Mouse (Mus musculus) macrophage (primary cell): ENCODE results near the gene Kank3. TPM values are rescaled to one million over a fixed set of nuclear protein-coding genes. Genes with fewer than 3 reads are reported as not detected.

Source experiments
- H3K27ac ChIP-seq: fragments of 350-480 bp; formaldehyde crosslinking; 2 replicates; pipeline ENCODE4 v1.9.0; 2021
- H3K36me3 ChIP-seq: fragments of 350-480 bp; formaldehyde crosslinking; 2 replicates; pipeline ENCODE4 v1.9.0; 2021; ENCODE audit errors: inconsistent target
- H3K4me3 ChIP-seq: fragments of 350-480 bp; formaldehyde crosslinking; 2 replicates; pipeline ENCODE4 v1.9.0; 2021; ENCODE audit errors: inconsistent target
- H3K79me2 ChIP-seq: fragments of 350-480 bp; formaldehyde crosslinking; 2 replicates; pipeline ENCODE4 v1.9.0; 2021; ENCODE audit errors: inconsistent target
- whole genome bisulfite sequencing: methylation state at CpG from one replicate; pipeline ENCODE4 v1.1.7; 2026; ENCODE audit warnings: inconsistent platforms; ENCODE audit not compliant: missing documents; 5-methylcytosine and 5-hydroxymethylcytosine counted together
- polyA plus RNA-seq: library from polyadenylated mRNA; stranded (reverse); fragments of 250-400 nt; gene quantifications from 3 replicates; pipeline ENCODE4 v1.2.4, GENCODE M21; 2018; ENCODE audit warnings: inconsistent platforms

Kank3 gene
- polyA plus RNA-seq, 1 experiment from 2014 or later: 5.5 TPM

DNA sequence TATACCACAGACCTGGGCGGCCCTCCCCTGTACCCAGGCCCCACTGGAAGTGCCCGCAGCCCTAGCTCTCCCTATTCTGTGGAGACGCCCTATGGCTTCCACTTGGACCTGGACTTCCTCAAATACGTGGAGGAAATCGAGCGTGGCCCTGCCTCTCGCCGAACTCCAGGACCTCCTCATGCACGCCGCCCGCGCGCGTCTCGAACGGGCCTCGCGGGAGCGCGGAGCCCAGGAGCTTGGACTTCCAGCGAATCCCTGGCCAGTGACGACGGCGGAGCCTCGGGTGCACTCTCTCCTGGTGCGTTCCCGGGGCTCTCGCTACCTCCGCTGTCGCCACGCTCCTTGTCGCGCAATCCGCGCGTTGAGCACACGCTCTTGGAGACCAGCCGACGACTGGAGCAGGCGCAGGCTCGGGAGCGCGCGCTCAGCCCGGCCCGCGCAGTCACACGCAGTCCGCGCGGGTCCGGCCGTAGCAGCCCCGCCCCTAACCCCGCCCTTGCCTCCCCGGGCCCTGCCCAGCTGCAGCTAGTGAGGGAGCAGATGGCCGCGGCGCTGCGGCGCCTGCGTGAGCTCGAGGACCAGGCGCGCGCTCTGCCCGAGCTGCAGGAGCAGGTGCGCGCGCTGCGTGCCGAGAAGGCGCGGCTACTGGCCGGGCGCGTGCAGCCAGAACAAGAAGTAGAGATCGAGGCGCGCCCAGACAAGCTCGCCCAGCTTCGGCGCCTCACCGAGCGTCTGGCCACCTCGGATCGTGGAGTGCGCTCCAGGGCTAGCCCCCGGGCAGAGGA lies 7.1 kb downstream of the Kank3 start:
- Histone ChIP-seq H3K4me3 (peak overlapping the region; percentile 33), H3K36me3 (peaks cover 11% of the 10 kb centered on the region; the same call in 1 of the 2 replicates), H3K79me2 (peaks cover 8% of the 10 kb centered on the region), H3K27ac (peak overlapping the region; percentile 51)
- WGBS: under 1% methylated on average over 82 of the region's 89 CpGs

DNA sequence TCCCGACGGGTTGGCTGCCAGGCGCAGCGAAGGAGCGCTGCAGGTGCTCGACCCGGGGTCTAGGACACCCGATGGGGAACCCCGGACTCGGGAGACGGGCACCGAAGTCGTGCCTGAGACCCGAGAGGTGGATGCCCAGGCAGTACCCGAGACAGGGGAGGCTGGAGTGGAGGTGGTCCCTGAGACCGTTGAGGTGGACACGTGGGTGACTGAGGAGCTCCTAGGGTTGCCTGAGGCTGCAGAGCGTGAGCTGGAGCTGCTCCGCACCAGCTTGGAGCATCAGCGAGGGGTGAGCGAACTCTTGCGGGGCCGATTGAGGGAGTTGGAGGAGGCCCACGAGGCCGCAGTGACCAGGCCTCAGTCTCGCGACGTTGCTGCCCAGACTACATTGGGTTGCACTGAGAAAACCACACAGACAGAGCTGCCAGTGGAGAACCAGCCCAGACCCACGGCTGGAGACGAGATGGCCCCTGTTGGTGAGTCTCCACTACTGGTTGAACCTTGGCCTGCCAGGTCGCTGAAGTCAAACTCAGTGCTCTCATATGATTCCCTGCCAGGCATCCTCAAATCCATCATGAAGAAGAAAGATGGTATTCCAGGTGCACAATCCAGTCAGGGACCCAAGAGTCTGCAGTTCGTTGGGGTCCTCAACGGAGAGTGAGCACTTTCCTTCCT lies 7.8 kb downstream of the Kank3 start:
- H3K36me3 ChIP-seq: peaks cover 17% of the 10 kb centered on the region; the same call in 1 of the 2 replicates
- peak overlapping the region; percentile 26 for H3K4me3 ChIP-seq
- H3K27ac ChIP-seq: peak overlapping the region; percentile 32; the same call in 1 of the 2 replicates
- peaks cover 15% of the 10 kb centered on the region for H3K79me2 ChIP-seq
- WGBS: 20% methylated on average over 33 of the region's 33 CpGs

DNA sequence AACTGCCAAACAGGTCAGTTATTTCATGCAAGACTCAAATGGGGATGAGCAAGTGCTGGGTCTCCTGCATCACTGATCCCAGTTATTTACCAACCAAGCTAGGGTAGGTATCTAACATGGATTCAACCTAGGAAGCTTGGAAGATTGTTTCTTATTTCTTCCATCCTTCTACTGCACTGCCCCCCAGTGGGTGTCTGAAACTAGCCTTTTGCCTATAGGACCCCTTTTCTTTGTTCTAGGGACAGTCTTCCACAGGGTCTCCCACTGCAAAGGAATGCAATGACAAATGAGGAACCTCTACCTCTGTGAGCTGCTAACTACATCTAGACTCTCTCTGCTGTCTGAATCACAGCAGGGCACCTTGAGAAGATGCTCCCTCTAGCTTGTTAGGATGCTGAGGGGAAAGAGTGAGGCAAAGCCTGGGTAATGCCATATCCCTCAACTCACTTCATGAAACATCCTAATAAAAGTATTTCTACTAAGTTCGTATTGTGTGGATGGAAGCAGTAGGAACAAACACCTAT lies 12.2 kb downstream of the Kank3 start:
- Histone ChIP-seq H3K27ac (no peak overlapping the region), H3K4me3 (no peak overlapping the region), H3K36me3 (peaks cover 17% of the 10 kb centered on the region; the same call in 1 of the 2 replicates), H3K79me2 (peaks cover 53% of the 10 kb centered on the region)
- WGBS: 83% methylated on average over 1 of the region's 1 CpGs

DNA sequence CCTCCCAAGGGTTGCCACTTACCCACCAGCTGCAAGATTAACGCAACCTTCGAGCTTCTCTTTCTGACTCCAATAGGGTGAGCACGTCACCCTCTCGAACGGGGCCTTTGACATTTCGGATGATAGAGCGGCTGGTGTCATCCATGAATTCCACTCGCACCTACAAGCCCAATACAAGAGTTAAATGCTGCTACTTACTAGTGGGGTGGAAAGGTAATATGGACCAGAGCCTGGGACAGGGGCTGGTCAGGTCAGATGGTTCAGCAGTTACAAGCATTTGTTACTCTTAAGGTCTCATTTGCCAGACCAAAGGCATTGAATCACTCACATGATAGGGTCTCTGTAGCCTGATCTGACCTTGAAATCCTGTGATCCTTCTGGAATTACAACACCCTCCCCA lies 12.9 kb downstream of the Kank3 start:
- WGBS: 79% methylated on average over 8 of the region's 8 CpGs
- Histone ChIP-seq H3K27ac (peak overlapping the region; percentile 82; the same call in 1 of the 2 replicates), H3K36me3 (peaks cover 17% of the 10 kb centered on the region; the same call in 1 of the 2 replicates)

DNA sequence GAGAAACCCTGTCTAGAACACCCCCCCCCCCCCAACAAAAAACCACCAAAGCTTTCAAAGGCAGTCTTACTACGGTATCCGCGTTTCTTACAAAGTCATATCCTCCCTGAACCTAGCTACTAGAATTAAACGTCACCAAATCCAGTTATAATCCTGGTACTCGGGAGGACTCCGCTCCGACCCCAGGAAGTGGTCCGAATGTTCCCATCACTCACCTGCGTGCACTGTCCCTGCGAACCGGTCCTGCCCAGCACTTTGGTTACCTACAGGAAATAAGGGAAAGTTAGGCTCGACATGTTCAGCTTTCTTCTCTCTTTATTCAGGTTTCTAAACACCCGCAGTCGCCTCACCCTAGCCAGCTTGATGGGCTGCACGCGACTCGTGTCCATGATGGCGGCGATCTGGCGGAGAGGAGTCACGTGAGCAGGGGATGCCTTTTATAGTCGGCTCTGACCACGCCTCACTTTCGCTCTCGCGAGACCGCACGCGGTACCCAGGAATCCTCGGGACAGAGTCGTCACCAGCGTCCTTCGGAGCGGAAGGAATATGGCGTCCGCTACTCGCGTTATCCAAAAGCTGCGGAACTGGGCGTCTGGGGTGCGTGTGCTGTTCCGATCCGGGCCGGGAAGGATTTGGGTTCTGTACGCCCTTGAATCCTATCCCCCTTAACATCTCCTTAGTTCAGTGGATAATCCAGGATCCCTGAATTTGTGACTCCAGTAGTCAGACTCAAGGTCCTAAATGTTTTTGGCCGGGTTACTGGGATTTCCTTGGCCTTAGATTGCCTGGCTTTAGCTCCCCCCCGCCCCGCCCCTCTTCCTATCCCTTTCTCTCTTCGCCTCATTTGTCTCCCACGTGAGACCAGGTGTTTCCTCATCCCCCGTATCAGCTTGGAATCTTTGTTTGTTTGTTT lies 14.0 kb downstream of the Kank3 start, which contains the start of the genes Rps28 and Ndufa7:
Gene Rps28, minus strand, starts transcription at position 479 of the 913 bp plus-strand sequence.
Gene Ndufa7, plus strand, starts transcription at position 489 of the 913 bp plus-strand sequence.
- peaks cover 24% of the 10 kb centered on the region; the same call in 1 of the 2 replicates for H3K36me3 ChIP-seq
- peak within 1 kb of the TSS; percentile 82 for H3K27ac ChIP-seq
- under 1% methylated on average over 48 of the region's 51 CpGs for WGBS
- peaks cover 67% of the 10 kb centered on the region for H3K79me2 ChIP-seq
- H3K4me3 ChIP-seq: peak within 1 kb of the TSS; percentile 87

More for the DNA sequence above, 12.9 kb downstream of the Kank3 start:
- H3K4me3 ChIP-seq: peak overlapping the region; percentile 87
- peaks cover 59% of the 10 kb centered on the region for H3K79me2 ChIP-seq

DNA sequence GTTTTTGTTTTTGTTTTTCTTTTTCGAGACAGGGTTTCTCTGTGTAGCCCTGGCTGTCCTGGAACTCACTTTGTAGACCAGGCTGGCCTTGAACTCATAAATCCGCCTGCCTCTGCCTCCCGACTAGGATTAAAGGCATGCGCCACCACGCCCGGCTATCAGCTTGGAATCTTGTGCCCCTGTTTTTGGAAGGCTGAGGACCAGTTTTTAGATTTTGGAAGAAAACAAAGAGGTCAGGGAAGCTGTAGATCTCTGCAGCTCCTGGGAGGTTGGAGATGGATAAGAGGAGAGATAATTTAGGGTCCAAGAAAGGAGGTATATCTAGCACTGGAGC lies 14.6 kb downstream of the Kank3 start:
- peaks cover 30% of the 10 kb centered on the region for H3K36me3 ChIP-seq
- 18% methylated on average over 6 of the region's 6 CpGs for WGBS
- H3K27ac ChIP-seq: peak overlapping the region; percentile 82

DNA sequence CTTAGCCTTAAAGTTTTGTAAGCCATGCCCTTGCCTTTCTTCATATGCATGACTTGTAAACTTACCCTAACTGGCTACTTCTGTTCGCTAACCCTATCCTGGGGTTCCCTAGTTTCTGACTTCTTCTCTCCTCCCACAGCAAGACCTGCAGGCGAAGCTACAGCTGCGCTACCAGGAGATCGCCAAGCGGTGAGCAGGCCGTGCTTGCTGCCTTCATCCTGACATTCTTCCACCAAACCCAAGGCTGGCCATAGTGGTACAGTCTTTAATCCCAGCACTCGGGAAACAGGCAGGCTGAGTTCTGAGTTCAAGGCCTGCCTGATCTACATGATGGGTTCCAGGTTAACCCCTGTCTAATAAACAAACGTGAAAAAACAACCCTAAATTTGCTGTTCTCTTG lies 15.1 kb downstream of the Kank3 start:
- H3K27ac ChIP-seq: 0 out of 2 replicates have a peak overlapping the region, but pooled peaks have one; percentile 82
- peaks cover 35% of the 10 kb centered on the region for H3K36me3 ChIP-seq
- H3K79me2 ChIP-seq: peaks cover 67% of the 10 kb centered on the region
- WGBS: 94% methylated on average over 8 of the region's 8 CpGs
- peak overlapping the region; percentile 87 for H3K4me3 ChIP-seq

More for the DNA sequence above, 14.6 kb downstream of the Kank3 start:
- Histone ChIP-seq H3K79me2 (peaks cover 67% of the 10 kb centered on the region), H3K4me3 (peak overlapping the region; percentile 87)

DNA sequence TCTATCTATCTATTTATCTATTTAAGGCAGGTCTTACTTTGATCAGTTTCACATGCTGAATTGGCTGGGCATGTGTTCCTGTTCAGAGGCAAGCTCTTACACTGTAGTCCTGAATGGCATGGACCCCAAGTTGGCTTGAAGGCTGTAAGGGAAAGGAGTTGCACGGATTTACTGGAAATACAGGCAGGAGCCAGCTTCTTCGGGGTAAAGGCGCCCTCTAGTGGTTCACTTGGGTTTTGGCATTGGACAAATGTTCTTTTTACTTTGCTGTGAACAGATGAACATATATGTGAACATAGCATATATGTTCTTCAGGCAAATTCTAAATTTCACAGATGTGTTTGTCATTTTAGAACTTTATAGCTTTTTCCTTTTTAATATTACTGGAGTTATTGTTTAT lies 16.5 kb downstream of the Kank3 start:
- peaks cover 39% of the 10 kb centered on the region for H3K36me3 ChIP-seq
- WGBS: 4% methylated on average over 3 of the region's 3 CpGs

DNA sequence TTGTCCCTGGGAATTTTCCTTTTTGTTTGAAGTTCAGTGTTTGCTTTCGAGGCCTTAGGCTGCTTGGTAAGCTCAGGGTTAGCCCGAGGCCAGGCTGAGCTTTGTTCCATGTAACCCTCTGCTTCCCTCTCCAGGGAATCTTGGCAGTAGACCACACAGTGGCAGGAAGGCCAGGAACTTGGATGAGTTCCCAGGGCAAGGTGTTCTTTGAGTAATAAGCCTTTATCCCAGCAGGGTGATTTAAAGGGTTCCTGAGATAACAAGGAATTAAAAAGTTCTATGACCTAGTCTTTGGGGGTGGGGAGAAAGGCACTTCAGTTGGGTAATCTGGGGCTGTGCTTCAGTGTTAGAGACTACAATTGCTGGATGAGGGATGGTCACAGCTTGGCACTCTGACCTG lies 18.6 kb downstream of the Kank3 start:
- Histone ChIP-seq H3K36me3 (peaks cover 45% of the 10 kb centered on the region), H3K27ac (no peak overlapping the region), H3K79me2 (peaks cover 45% of the 10 kb centered on the region), H3K4me3 (no peak overlapping the region)
- WGBS: 91% methylated on average over 2 of the region's 2 CpGs

More for the DNA sequence above, 16.5 kb downstream of the Kank3 start:
- no peak overlapping the region for H3K4me3 ChIP-seq
- peaks cover 65% of the 10 kb centered on the region for H3K79me2 ChIP-seq
- no peak overlapping the region for H3K27ac ChIP-seq

DNA sequence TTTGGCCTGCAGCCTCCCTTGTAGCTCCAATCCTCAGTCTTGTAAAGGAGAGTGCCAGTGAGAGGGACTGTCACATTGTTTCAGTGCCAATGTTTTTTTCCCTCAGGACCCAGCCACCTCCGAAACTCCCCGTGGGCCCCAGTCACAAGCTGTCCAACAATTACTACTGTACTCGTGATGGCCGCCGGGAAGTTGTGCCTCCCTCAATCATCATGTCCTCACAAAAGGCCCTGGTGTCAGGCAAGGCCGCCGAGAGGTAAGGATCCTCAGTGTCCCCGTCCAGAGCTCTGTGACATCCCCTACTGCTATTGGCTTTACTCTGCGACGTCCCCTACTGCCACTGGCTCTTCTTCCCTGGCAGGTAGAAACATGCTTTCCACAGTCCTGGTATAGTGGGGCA lies 19.2 kb downstream of the Kank3 start:
- WGBS: 95% methylated on average over 10 of the region's 10 CpGs
- Histone ChIP-seq H3K79me2 (peaks cover 38% of the 10 kb centered on the region), H3K36me3 (peaks cover 52% of the 10 kb centered on the region), H3K4me3 (no peak overlapping the region), H3K27ac (no peak overlapping the region)

DNA sequence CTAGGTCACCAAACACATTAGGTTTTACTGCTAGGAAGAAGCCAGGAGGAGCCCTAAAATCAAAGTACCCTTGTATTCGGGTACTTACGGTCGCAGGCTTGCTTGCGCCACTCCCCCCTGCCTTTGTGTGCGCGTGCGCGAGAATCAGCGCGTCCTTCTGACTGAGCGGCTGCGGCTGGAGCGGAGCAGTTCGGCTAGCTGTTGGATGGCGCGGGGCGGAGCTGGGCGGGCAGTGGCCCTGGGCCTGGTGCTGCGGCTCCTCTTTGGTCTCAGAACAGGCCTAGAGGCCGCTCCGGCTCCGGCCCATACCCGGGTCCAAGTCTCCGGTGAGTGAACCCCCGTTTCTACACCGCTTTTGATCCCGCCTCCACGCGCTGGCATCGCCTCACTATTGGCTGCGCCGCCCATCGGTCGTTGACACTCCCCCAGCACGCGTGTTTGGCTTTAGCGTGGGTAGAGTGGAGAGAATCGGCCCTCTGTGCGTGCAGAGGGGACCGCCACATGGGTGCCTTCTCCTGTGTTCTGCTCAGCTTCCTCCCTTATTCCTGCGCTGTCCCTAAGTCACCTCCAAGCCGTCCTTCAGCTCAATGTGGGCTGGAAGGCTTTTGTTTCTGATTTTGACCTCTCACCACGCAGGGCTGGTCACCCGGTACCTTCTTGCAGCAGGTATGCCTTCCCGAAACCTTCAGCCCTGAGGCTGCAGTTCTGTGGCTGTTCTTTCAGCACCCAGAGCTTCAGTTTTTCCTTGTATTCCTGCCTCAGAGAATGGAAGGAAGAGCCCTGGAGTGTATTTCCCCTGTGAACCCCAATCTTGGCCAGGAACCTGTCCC lies 32.9 kb downstream of the Kank3 start, which contains the start of gene Cd320:
Gene Cd320, plus strand, starts transcription at position 126 of the 830 bp plus-strand sequence.
- under 1% methylated on average over 45 of the region's 45 CpGs for WGBS
- Histone ChIP-seq H3K36me3 (peaks cover 5% of the 10 kb centered on the region; the same call in 1 of the 2 replicates), H3K27ac (no peak within 1 kb of the TSS), H3K79me2 (no peaks in the 10 kb centered on the region), H3K4me3 (peak within 1 kb of the TSS; percentile 50)

DNA sequence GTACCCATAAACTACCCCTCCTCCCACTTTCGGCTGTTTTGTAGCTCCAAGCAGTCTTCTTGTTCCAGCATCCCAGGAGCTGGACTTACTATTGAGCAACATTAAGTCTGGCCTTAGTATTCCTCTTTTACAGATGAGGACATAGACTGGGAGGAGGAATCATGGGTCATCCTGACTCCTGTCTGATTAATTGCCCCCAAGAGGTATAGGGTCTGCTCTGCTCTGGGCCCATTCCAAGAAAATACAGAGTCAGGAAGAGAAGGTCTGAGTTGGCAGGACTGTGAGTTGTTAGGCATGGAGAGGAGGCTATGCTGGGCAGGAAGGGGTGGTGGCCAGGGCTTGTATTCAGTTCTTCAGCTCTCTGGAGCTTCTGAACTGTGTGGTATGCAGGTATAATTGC lies 33.9 kb downstream of the Kank3 start:
- no peaks in the 10 kb centered on the region; the same call in 1 of the 2 replicates for H3K36me3 ChIP-seq
- no peak overlapping the region for H3K27ac ChIP-seq
- no peak overlapping the region for H3K4me3 ChIP-seq
- no peaks in the 10 kb centered on the region for H3K79me2 ChIP-seq
- 82% methylated on average over 1 of the region's 1 CpGs for WGBS

DNA sequence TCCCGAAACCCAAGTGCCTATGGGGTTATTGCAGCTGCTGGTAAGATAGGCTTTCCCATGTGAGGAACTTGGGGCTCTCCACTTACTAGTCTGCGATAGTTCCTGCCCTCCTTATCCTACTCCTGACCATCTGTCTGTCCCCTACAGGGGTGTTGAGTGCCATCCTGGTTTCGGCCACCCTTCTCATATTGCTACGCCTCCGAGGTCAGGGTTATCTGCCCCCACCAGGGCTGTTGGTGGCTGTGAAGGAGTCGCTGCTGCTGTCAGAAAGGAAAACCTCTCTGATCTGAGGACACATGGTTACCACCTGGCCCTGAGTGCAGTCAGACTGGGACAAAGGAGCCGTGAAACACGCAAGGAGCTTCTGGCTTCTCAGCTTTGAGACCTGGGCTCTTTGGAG lies 37.8 kb downstream of the Kank3 start:
- 99% methylated on average over 8 of the region's 8 CpGs for WGBS
- H3K27ac ChIP-seq: no peak overlapping the region

More for the DNA sequence above, 37.8 kb downstream of the Kank3 start:
- H3K4me3 ChIP-seq: no peak overlapping the region
- H3K79me2 ChIP-seq: no peaks in the 10 kb centered on the region
- H3K36me3 ChIP-seq: no peaks in the 10 kb centered on the region
